Mouse (Mus musculus) layer of hippocampus, adult 9-11 months (tissue): Measurements from ENCODE around the gene Taf1a.
"Not testable (repeated sequence)": the region's sequence is repeated elsewhere in the genome, so short reads cannot be mapped to it uniquely, and the experiment has no call there.

ENCODE experiments used
- DNase-seq: peaks from one replicate; pipeline ENCODE4 v3.0.0; 2022

Gene Taf1a

DNA sequence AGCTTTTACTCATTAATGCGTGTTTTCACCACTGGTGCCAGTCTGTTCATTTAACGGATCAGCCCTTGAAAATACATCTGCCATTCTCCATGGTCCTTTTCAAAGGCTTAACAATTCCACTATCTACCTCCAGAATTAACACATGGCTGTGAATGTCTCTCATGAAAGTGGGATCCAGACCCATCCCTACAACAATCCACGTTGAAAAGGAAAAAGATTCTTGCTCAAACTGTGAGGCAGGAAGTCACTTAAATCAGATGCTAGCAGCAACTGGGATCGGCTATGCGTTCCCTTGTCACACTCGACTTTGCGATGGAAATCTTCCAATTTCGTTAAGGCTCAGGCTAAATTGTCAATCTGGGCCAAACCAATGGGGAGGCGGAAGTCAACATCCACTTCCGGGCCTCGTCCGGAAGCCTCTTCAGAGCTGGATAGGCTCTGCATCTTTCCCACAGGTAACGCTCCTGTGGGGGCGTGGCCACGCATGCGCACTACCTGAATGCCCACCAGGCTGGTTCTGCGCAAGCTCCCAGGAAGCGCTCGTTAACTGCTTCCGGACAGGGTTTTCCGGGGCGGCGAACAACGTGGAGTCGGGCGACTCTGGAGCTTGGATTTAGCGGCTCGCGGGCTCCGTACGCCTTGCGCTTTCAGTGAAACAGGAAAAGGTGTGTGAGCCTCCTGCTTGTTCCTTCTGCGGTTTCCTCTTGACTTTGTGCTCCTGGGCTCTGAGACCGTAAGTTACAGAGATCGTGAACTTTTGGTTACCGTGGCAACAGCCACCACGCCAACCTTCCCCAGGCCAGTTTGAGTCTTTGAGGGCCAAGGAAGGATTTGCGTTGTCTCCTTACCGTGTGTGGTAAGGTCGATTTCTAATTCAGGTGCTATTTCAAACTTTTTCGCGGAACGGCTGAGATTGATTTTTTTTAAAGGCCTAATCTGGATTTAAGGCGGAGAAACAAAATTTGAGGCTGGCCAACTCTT, at the start of gene Taf1a:
Gene Taf1a (plus strand): TSS at position 556 of the 981 bp plus-strand sequence.
- peak; percentile 95 for DNase-seq

- not testable (repeated sequence) for DNase-seq
Observed at GRCm38 (mm10) chr1:183342902-183343301, 45.9 kb upstream of the Taf1a start.

GRCm38 (mm10) chr1:183344886-183345816, 43.6 kb upstream of the Taf1a start:
- peak; percentile 87 for DNase-seq

GRCm38 (mm10) chr1:183345817-183346195, 43.0 kb upstream of the Taf1a start:
- no peak for DNase-seq

- DNase-seq = peak; percentile 49
Observed at GRCm38 (mm10) chr1:183349840-183350239, 38.9 kb upstream of the Taf1a start.

DNA sequence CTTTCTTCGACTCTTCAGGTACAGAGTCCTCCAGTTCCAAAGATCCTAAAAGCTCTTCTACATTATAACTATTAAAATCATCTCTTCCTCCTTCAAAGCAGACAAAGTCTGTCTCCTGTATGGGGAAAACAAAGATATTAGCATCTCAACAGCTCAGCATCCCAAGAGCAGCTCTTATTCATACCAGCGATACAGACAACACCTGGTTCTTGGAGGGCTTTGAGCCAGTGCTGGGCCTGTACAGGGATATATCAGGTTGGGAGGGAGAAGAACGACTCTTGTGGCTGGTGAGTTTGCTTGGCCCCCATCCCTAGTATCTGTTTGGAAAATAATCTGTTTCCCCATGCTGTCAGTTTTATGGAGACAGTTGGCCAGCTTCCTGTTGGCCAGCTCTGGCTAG, 29.9 kb upstream of the Taf1a start:
- no peak for DNase-seq

DNA sequence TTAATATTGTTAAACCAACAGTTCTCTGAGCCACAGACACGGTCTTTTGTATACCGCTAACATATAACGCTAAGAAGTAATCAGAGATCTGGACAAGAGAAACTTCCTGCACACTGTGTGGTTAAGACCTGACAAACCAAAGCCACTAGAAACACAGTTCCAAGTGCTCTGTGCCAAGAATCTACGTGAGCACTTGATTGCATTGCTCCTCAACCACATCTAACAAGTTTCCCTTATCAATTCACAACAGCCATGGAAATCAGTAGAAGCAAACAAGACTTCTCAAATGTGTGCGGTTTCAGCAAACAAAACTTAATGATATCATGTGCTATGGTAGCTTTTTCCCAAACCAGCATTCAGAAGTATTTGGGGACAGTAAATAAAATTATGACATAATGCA, 26.5 kb upstream of the Taf1a start:
- DNase-seq = no peak

DNA sequence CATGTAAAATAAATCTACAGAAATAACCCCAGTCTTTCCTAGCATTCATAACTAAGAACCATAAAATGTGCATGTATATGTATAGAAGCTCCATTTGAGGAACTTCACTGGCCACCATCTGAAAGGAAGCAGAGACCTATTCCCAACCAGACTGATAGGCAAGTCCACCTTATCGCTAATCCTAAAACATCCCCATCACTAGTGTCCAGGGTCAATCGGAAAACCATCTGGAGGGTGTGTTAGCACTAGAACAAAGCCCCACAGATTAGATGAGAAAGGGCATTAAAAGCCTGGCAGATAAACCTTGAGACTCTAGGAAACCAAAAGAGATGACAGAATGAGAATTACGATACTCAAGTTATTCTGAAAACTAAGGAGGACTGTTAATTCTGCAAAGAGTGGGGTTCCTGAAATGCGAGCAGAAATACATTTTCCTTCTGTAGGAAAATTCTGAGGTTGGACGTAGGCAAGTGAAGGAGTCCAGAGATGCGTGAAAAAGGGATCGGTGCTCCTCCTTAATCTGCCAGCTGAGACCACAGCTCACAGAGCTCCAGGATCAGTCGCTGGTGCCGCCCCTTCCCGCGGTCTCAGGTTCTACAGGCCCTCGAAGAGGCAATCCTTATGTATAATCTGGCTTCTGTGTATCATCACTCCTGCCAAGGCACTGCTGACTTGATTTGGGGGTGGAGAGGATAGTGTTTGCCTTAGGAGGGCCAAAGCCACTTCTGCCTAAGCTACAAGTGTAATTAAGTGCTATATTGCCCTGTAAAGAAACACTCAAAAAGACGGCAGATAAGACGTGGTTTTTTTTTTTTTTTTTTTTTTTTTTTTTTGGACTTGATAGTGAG, 25.8 kb upstream of the Taf1a start:
- no peak for DNase-seq

GRCm38 (mm10) chr1:183363577-183363867, 25.3 kb upstream of the Taf1a start:
- DNase-seq = no peak

GRCm38 (mm10) chr1:183366361-183366760, 22.4 kb upstream of the Taf1a start:
- no peak for DNase-seq

DNA sequence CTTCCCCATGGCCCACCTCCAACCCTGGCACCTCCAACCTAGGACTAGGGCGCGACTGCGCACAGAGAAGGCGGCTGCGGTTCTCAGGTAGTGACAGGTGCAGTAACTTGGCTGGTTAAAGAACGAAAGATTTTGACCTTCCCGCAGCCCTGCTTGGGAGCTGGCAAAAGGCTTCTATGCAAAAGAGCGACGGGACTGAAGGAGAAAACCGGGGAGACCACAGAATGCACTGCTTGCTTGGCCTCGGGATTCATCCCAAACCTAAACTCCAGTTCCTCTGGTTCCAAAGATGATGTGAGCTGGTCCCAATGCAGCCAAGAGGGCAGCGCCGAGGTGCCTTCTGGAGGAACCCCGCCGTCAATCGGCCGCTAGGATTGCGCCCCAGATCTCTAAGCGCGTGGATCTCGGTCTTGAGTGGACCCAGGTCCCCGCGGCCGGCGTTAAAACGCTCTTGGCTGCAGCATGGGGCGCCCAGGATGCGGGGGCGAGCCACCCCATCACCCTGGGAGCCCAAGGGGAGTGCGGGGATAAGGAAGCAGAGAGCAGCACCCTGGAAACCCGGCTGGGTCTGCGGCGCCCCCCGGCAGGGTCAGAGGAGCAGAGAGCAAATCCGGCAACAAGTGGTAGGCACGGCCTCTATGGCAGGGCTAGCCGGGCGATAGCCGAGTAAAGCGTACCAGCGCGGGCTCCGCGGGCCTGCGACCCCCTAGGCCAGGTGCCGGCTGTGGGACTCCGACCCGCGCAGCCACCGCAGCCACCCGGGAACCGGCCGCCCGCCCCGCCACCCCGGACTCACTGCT, 20.0 kb upstream of the Taf1a start:
- peak; percentile 17 for DNase-seq

- peak; percentile 98 for DNase-seq
Observed at GRCm38 (mm10) chr1:183369427-183370014, 19.3 kb upstream of the Taf1a start, which contains the start of gene Mia3. TSS of gene Mia3 (minus strand) at chr1:183369553.

DNA sequence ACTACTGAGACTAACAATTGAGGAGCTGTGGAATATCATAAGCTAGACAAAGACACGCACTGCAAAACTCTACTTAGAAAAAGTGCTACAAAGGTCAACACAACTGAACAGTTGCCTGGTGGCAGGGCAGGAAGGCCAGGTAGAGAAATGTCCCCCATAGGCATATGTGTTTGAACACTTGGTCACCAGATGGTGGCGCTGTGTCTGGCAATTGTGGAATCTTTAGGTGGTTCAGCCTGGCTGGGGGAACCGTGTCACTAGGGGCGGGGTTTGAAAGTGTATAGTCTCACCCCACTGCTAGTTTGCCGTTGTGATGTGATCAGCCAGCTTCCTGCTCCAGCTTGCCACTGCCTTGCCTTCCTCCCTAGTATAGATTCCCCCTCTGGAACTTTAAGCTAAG, 14.1 kb upstream of the Taf1a start:
- no peak for DNase-seq

DNA sequence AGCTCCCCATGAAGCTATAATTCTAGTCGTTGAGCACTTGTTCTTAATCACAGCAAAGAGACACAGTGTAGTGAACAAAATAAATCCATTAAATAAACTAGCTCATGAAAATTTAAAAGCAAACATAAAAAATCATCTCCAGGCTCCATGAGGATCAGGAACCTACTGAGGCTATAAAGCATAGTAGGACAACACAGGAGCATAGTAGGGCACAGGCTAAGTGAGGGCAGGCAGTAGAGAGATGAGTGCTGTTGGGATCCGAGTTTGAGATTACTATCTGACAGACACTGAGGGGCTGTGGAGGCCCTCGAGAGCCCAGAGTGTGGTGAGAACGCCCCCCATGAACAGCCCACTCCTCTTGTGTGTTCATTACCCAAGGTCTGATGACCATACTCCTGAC, 11.7 kb upstream of the Taf1a start:
- DNase-seq = no peak

GRCm38 (mm10) chr1:183378321-183378941, 10.3 kb upstream of the Taf1a start:
- no peak for DNase-seq

DNA sequence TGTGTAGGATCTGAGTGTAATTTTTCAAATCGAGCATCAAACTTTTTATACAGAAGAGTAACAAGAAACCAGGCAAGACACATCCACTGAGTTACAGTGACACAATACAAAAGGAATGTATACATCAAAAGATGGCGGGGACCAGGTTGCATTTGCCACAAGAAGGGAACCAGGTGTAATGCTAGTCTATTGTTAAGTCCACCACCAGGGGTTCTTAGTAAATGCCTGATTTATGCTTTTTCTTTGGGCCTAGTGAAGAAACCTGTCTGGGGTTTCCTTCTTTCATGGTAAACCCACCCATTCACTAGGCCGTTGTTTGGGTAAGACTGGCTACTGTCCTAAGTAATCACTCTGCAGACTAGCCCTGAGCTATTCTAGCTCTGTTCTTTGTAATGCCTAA, 9.4 kb upstream of the Taf1a start:
- not testable (repeated sequence) for DNase-seq

DNA sequence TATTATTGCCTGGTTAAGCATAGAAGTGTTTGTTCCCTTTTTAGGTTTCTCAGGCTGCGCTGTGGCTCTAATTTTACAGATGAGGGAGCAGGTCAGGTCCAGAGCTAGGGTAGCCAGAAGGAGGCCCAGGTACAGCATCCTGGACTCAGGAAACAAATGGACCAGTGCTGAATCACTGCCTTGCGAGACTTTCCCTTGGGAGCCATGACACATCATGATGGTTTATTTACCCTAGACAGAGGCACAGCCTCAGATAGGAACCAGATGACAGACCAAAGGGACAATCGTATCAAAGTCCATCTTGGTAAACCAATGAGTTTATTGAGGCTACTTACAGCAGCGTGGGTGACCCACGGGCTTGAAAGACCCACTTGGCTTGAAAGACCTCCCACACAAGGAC, 7.0 kb upstream of the Taf1a start:
- no peak for DNase-seq

DNA sequence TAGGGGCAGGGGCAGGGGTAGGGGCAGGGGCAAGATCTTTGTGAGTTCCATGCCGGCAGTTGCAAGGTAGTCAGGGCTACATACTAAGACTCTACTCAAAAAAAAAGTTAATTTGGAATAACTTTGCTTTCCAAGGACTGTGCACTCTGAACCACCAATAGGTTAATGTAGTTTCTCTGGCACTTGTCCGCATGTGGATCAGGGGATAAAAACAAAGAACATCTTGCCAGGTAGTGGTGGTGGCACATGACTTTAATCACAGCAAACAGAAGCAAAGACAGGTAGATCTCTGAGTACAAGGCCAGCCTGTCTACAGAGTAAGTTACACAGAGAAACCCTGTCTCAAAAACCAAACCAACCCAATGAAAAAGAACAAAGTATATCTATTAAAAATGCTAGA, 6.2 kb upstream of the Taf1a start:
- DNase-seq = no peak

DNA sequence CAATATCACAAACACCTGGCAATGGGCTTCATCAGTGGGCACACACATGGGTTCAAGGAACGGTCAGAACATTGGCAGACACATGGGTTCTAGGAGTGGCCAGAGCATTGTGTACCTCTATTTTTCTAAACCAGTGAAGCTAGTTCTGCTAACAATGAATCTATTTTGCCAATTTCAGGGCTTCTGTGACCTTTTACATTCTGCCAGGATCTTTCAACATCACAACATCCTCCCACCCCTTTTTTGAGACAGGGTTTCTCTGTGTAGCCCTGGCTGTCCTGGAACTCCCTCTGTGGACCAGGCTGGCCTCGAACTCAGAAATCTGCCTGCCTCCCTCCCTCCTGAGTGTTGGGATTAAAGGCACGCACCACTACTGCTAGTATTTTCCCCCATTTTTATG, 1.4 kb upstream of the Taf1a start:
- not testable (repeated sequence) for DNase-seq

DNA sequence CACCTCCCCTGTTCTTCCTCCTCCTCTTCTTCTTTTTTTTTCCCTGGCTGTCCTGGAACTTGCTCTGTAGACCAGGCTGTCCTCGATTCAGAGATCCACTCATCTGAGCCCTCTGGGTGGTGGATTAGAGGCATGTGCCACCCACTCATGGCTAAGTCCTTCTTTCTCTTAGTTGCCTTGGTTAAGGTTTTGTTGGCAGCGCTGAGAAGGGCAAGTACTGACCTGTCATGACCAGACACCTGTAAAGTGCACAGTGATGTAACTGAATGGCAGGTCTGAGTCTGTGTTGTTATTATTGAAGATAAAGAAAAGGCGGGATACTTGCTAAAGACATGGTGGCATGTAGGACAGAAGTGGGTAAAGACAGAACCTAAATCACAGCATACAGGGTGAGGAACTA, 14.6 kb downstream of the Taf1a start:
- DNase-seq = no peak
